Mouse (Mus musculus) hindbrain, embryonic 13.5 days (tissue): ENCODE results near the gene Tldc2. TPM values are rescaled to one million over a fixed set of nuclear protein-coding genes. Genes with fewer than 3 reads are reported as not detected.

Source experiments
- ATAC-seq: fragments of 200-750 bp; cut with Nextera tagmentation; 2 replicates; pipeline ENCODE4 v1.8.0; 2017; ENCODE audit warnings: moderate TSS enrichment; ENCODE audit not compliant: low FRiP score
- H3K27ac ChIP-seq: fragments of 300-500 bp; sonication (generic); 2 replicates; pipeline ENCODE4 v1.5.1; 2015; ENCODE audit warnings: inconsistent platforms, mild to moderate bottlenecking, moderate library complexity
- H3K27me3 ChIP-seq: fragments of 300-500 bp; sonication (generic); 2 replicates; pipeline ENCODE4 v1.6.1; 2015; ENCODE audit warnings: mild to moderate bottlenecking, inconsistent platforms
- H3K36me3 ChIP-seq: fragments of 300-500 bp; sonication (generic); 2 replicates; pipeline ENCODE4 v1.6.1; 2015; ENCODE audit warnings: mild to moderate bottlenecking, inconsistent platforms
- H3K4me1 ChIP-seq: fragments of 300-500 bp; sonication (generic); replicated peaks from 2 replicates; pipeline ENCODE4 v1.6.1; 2015; ENCODE audit warnings: inconsistent platforms
- H3K4me2 ChIP-seq: fragments of 300-500 bp; sonication (generic); 2 replicates; pipeline ENCODE4 v1.6.1; 2015; ENCODE audit warnings: inconsistent platforms, mild to moderate bottlenecking, moderate library complexity
- H3K4me3 ChIP-seq: fragments of 300-500 bp; sonication (generic); 2 replicates; pipeline ENCODE4 v1.5.1; 2015; ENCODE audit warnings: mild to moderate bottlenecking, inconsistent platforms
- H3K9ac ChIP-seq: fragments of 300-500 bp; sonication (generic); 2 replicates; pipeline ENCODE4 v1.6.1; 2015; ENCODE audit warnings: mild to moderate bottlenecking, inconsistent platforms
- H3K9me3 ChIP-seq: fragments of 300-500 bp; sonication (generic); 2 replicates; pipeline ENCODE4 v1.6.1; 2016; ENCODE audit warnings: inconsistent platforms
- WGBS: fragments of 180-500 bp; shearing (Covaris S2); methylation state at CpG from one replicate; pipeline ENCODE4 v1.1.7; 2015; 5-methylcytosine and 5-hydroxymethylcytosine counted together
- polyA plus RNA-seq: library from polyadenylated mRNA; unstranded; fragments of >200 nt; fragmentation: Nextera tagmentation; extraction: Ambion mirVana; gene quantifications from 2 replicates; pipeline ENCODE4 v1.2.1, GENCODE M21; 2015

Tldc2 gene
- polyA plus RNA-seq, 1 experiment from 2014 or later = not detected

DNA sequence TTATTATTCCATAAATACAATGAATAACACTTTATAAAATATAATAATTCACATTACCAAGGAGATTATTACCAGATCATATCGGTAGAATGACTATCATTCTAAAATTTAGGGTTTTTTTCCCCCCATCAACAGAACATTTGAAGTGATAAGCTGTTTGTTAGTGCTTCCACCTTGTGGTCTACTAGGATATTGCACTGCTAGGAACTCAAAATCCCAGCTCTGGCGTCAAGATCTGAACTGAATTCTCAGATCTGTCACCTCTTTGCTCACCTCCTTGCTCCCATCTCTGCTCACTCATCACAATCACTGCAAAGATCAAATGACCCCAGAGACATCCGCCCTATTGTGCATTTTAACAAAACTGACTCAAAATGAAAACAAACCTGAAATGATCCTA is 30.1 kb downstream of the Tldc2 start:
- no peak overlapping the region for H3K4me3 ChIP-seq
- no peaks in the 10 kb centered on the region for H3K9me3 ChIP-seq
- H3K27me3 ChIP-seq = no peaks in the 10 kb centered on the region
- 22% methylated on average over 3 of the region's 3 CpGs for WGBS
- peaks cover 30% of the 10 kb centered on the region for H3K36me3 ChIP-seq
- H3K4me1 ChIP-seq = no peaks in the 10 kb centered on the region
- no peak for ATAC-seq
- H3K27ac ChIP-seq = no peak overlapping the region
- no peak overlapping the region for H3K9ac ChIP-seq
- no peak overlapping the region for H3K4me2 ChIP-seq

GRCm38 (mm10) chr2:157118556-157118955 is 31.7 kb downstream of the Tldc2 start:
- peaks cover 23% of the 10 kb centered on the region for H3K36me3 ChIP-seq
- no peaks in the 10 kb centered on the region for H3K9me3 ChIP-seq
- 93% methylated on average over 4 of the region's 4 CpGs for WGBS
- no peak for ATAC-seq
- H3K27me3 ChIP-seq = no peaks in the 10 kb centered on the region
- no peak overlapping the region for H3K9ac ChIP-seq
- H3K4me3 ChIP-seq = no peak overlapping the region
- H3K4me1 ChIP-seq = no peaks in the 10 kb centered on the region
- no peak overlapping the region for H3K4me2 ChIP-seq
- no peak overlapping the region for H3K27ac ChIP-seq

DNA sequence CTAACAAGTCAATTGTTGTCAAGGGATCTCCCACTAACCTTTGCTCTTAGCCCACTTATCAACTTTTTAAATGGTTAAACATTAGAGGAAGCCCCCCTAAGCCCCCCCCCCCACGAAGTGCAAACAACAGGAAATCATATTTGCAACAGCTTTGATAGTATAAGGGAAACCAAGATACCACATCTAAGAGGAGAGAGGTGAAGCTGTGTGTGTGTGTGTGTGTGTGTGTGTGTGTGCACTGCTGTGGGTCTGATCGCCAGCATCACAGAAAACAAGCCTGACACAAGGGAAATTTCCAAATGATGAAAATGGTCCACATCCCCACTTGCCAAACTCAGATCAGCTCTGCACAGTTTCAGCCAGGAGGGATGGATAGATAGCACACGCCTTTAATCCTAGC is 32.2 kb downstream of the Tldc2 start:
- Histone ChIP-seq H3K36me3 (peaks cover 18% of the 10 kb centered on the region), H3K27ac (no peak overlapping the region), H3K27me3 (no peaks in the 10 kb centered on the region), H3K4me1 (no peaks in the 10 kb centered on the region), H3K4me3 (no peak overlapping the region), H3K9me3 (no peaks in the 10 kb centered on the region), H3K9ac (no peak overlapping the region), H3K4me2 (no peak overlapping the region)
- no peak for ATAC-seq
- WGBS = 85% methylated on average over 3 of the region's 3 CpGs

GRCm38 (mm10) chr2:157121766-157122165 is 34.9 kb downstream of the Tldc2 start:
- no peak for ATAC-seq
- Histone ChIP-seq H3K4me3 (no peak overlapping the region), H3K36me3 (peaks cover 23% of the 10 kb centered on the region), H3K9me3 (no peaks in the 10 kb centered on the region), H3K4me2 (no peak overlapping the region), H3K4me1 (no peaks in the 10 kb centered on the region), H3K27ac (no peak overlapping the region), H3K27me3 (no peaks in the 10 kb centered on the region), H3K9ac (no peak overlapping the region)
- WGBS = 93% methylated on average over 8 of the region's 8 CpGs

DNA sequence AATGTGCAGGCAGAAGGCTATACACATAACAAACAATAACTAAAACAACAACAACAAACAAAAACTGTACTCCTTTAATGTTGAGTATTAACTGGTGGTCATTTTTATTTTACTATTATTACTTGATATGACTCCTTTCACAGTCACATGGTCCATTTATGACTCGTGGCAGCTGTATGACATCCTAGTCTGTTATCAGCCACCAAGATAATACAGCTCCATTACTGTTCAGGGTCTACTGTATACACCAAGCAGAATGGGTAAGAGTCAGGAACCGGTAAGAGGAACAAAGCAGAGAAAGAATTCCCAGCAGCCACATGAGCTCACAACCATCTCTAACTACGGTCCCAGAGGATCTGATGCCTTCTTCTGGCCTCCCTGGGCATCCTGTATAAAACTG is 38.4 kb downstream of the Tldc2 start:
- Histone ChIP-seq H3K36me3 (peaks cover 22% of the 10 kb centered on the region), H3K27ac (no peak overlapping the region), H3K9ac (no peak overlapping the region), H3K27me3 (no peaks in the 10 kb centered on the region), H3K9me3 (no peaks in the 10 kb centered on the region), H3K4me3 (no peak overlapping the region), H3K4me1 (no peaks in the 10 kb centered on the region), H3K4me2 (no peak overlapping the region)
- 95% methylated on average over 3 of the region's 3 CpGs for WGBS
- ATAC-seq = no peak

DNA sequence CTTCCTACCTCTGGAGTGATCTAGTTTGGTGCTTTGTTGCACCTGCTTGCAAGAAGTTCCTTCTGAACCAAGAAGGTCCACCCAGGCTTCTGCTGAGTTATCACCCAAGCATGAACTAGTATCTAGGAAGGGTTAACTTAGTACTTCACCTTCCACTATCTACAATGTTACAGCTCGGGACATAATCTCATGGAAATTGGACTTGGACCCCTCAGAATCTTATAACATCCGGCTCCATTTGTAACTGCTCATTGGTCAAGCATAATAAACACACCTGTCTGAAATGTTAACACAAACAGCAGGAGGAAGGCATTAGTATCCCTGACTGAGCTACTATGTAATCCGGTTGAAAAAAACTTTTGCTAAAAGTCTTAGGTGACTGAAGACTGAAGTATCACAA is 40.5 kb downstream of the Tldc2 start:
- H3K9me3 ChIP-seq = no peaks in the 10 kb centered on the region
- peaks cover 16% of the 10 kb centered on the region for H3K36me3 ChIP-seq
- ATAC-seq = no peak
- H3K4me1 ChIP-seq = no peaks in the 10 kb centered on the region
- H3K27me3 ChIP-seq = no peaks in the 10 kb centered on the region
- WGBS = 92% methylated on average over 3 of the region's 3 CpGs
- H3K27ac ChIP-seq = no peak overlapping the region
- no peak overlapping the region for H3K9ac ChIP-seq
- no peak overlapping the region for H3K4me3 ChIP-seq
- no peak overlapping the region for H3K4me2 ChIP-seq

DNA sequence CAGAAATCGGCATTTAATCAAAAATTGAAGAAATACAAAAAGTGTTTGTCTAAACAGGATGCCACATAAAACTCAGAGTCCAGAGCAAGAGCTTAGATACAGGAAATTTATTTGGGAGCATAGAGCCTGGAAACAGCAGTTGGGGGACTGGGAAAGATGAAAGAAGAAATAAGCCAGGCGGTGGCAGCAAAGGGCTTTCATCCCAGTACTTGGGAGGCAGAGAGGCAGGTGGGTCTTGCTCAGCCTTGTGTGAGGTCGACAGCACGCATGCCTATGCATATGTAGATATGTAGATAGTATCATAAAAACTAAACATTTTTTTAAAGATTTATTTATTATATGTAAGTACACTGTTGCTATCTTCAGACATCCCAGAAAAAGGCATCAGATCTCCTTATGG is 41.2 kb downstream of the Tldc2 start:
- Histone ChIP-seq H3K4me1 (no peaks in the 10 kb centered on the region), H3K4me2 (no peak overlapping the region), H3K36me3 (peaks cover 15% of the 10 kb centered on the region), H3K9me3 (no peaks in the 10 kb centered on the region), H3K27ac (no peak overlapping the region), H3K27me3 (no peaks in the 10 kb centered on the region), H3K9ac (no peak overlapping the region), H3K4me3 (no peak overlapping the region)
- ATAC-seq = no peak
- 82% methylated on average over 4 of the region's 4 CpGs for WGBS

DNA sequence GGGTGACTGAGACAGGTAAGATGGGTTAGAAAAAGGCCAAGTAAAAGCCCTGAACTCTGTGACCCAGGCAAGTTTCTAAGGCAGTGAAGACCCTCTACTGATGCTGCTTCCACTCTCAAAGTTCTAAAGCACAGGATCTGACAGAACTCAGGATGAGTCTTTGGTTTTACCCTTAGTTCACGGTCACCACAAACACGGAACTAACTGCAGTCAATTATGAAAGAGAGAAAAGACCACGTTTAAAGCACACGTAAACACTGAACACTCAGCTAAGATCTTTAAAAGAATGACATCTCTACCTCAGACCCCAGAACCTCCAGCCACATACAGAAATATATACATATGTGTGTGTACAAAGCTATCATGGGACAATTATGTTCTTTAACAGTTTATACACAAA is 42.2 kb downstream of the Tldc2 start:
- Histone ChIP-seq H3K36me3 (peaks cover 13% of the 10 kb centered on the region), H3K4me2 (no peak overlapping the region), H3K4me3 (no peak overlapping the region), H3K27me3 (no peaks in the 10 kb centered on the region), H3K9me3 (no peaks in the 10 kb centered on the region), H3K9ac (no peak overlapping the region), H3K4me1 (peaks cover 5% of the 10 kb centered on the region; the same call in 1 of the 2 replicates), H3K27ac (no peak overlapping the region)
- 91% methylated on average over 4 of the region's 4 CpGs for WGBS
- no peak for ATAC-seq

DNA sequence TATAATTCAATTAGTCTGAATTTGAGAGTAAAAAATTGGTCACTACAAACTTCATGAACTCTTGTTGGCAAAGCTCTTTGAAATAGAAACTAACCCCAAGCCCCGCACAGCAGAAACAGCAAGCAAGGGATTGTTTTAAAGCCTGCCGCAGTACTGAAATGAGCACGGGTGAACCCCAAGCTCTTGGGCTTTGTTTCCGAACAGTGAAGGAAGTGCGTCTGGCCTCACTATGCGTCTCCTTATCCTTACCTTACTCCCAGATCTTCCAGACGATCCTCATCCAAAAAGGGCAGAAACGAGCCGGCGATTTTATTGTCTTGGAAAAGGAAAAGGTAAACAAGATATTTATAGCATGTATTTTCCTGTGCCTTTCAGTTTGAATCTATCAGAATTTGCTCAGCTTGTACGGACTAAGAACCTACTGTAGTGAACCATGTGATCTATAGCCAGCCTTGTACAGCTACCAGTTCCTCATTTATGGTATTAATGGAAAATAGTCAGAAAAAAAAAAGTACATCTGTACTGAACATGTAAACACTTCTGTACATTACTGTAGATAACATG is 42.8 kb downstream of the Tldc2 start:
- ATAC-seq = no peak
- WGBS = 87% methylated on average over 11 of the region's 11 CpGs
- H3K9ac ChIP-seq = no peak overlapping the region
- no peak overlapping the region for H3K27ac ChIP-seq
- H3K4me3 ChIP-seq = no peak overlapping the region
- peaks cover 13% of the 10 kb centered on the region for H3K36me3 ChIP-seq
- H3K27me3 ChIP-seq = no peaks in the 10 kb centered on the region
- H3K9me3 ChIP-seq = no peaks in the 10 kb centered on the region
- no peak overlapping the region for H3K4me2 ChIP-seq
- peaks cover 11% of the 10 kb centered on the region for H3K4me1 ChIP-seq

GRCm38 (mm10) chr2:157130813-157131514 is 44.1 kb downstream of the Tldc2 start:
- no peak overlapping the region for H3K4me2 ChIP-seq
- H3K9me3 ChIP-seq = no peaks in the 10 kb centered on the region
- no peak overlapping the region for H3K4me3 ChIP-seq
- peaks cover 8% of the 10 kb centered on the region; the same call in 1 of the 2 replicates for H3K36me3 ChIP-seq
- ATAC-seq = no peak
- no peaks in the 10 kb centered on the region for H3K27me3 ChIP-seq
- no peak overlapping the region for H3K9ac ChIP-seq
- WGBS = 93% methylated on average over 8 of the region's 8 CpGs
- peaks cover 11% of the 10 kb centered on the region for H3K4me1 ChIP-seq
- no peak overlapping the region for H3K27ac ChIP-seq

GRCm38 (mm10) chr2:157132086-157132485 is 45.2 kb downstream of the Tldc2 start:
- H3K36me3 ChIP-seq = peaks cover 2% of the 10 kb centered on the region; the same call in 1 of the 2 replicates
- no peaks in the 10 kb centered on the region for H3K27me3 ChIP-seq
- peaks cover 11% of the 10 kb centered on the region for H3K4me1 ChIP-seq
- no peak overlapping the region for H3K4me3 ChIP-seq
- WGBS = 87% methylated on average over 1 of the region's 1 CpGs
- no peak overlapping the region for H3K4me2 ChIP-seq
- H3K27ac ChIP-seq = no peak overlapping the region
- ATAC-seq = no peak
- no peaks in the 10 kb centered on the region for H3K9me3 ChIP-seq
- no peak overlapping the region for H3K9ac ChIP-seq

DNA sequence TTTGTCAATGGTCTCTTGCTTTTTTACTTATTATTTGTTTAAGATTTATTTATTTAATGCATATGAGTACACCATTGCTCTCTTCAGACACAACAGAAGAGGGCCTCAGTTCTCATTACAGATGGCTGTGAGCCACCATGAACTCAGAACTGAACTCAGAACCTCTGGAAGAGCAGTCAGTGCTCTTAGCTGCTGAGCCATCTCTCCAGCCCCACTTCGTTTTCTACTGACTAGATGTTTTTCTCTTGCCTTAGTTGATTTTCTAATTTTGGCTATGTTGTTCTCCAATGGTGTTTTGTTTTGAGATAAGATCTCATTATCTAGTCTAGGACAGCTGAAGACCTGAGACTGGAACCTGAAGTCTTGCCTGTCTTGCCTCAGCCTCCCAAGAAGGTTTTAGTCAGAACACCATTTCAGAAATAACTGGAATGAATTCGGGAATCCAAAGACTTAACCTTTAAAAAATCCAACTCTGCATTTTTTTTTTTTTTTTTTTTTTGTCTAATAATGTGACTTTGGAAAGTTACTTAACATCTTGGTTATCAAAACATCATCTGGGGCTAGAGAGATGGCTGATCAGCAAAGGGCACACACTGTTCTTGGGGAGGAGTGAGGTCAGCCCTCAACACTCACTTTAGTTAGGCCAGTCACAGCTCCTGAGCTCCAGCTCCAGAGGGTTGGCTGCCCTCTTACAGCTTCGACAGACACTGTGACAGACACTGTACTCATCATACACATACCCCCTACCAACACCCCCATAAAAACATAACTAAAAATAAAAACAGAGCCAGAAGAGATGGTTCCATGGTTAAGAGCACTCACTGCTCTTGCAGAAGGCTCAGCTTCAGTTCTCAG is 46.1 kb downstream of the Tldc2 start:
- H3K4me1 ChIP-seq = peaks cover 11% of the 10 kb centered on the region
- H3K27me3 ChIP-seq = no peaks in the 10 kb centered on the region
- no peak overlapping the region for H3K4me3 ChIP-seq
- no peak overlapping the region for H3K4me2 ChIP-seq
- ATAC-seq = no peak
- H3K9me3 ChIP-seq = no peaks in the 10 kb centered on the region
- 87% methylated on average over 3 of the region's 3 CpGs for WGBS
- H3K9ac ChIP-seq = no peak overlapping the region
- no peaks in the 10 kb centered on the region for H3K36me3 ChIP-seq
- H3K27ac ChIP-seq = no peak overlapping the region
